Mouse (Mus musculus): ENCODE results near the gene Prmt7.
"Not testable (repeated sequence)": the region's sequence is repeated elsewhere in the genome, so short reads cannot be mapped to it uniquely, and the experiment has no call there.

Gene Prmt7

GRCm38 (mm10) chr8:106210821-106211345 is at the start of gene Prmt7, which contains the start of gene Slc7a6os:
TSS of gene Prmt7 (plus strand) at chr8:106210936.
TSS of gene Slc7a6os (minus strand) at chr8:106210935.
- no peak for DNase-seq (ENCODE audit: extremely low spot score, low read depth, low spot score)

GRCm38 (mm10) chr8:106163251-106163650 is 47.5 kb upstream of the Prmt7 start:
- DNase-seq (ENCODE audit: extremely low spot score, low read depth, low spot score), result no peak

- DNase-seq (ENCODE audit: extremely low spot score, low read depth, low spot score), result no peak
Observed at GRCm38 (mm10) chr8:106165460-106165859, 45.3 kb upstream of the Prmt7 start.

- DNase-seq (ENCODE audit: extremely low spot score, low read depth, low spot score), result no peak
Observed at GRCm38 (mm10) chr8:106168356-106169016, 42.2 kb upstream of the Prmt7 start, which contains the start of gene Slc7a6. TSS of gene Slc7a6 (plus strand) at chr8:106168857.

GRCm38 (mm10) chr8:106169017-106169933 is 41.5 kb upstream of the Prmt7 start:
- no peak for DNase-seq (ENCODE audit: extremely low spot score, low read depth, low spot score)

GRCm38 (mm10) chr8:106169934-106170480 is 40.7 kb upstream of the Prmt7 start:
- no peak for DNase-seq (ENCODE audit: extremely low spot score, low read depth, low spot score)

- DNase-seq (ENCODE audit: extremely low spot score, low read depth, low spot score), result no peak
Observed at GRCm38 (mm10) chr8:106173566-106173965, 37.2 kb upstream of the Prmt7 start.

GRCm38 (mm10) chr8:106176891-106177290 is 33.8 kb upstream of the Prmt7 start:
- no peak for DNase-seq (ENCODE audit: extremely low spot score, low read depth, low spot score)

- DNase-seq (ENCODE audit: extremely low spot score, low read depth, low spot score), result no peak
Observed at GRCm38 (mm10) chr8:106177594-106177993, 33.1 kb upstream of the Prmt7 start.

- DNase-seq (ENCODE audit: extremely low spot score, low read depth, low spot score), result no peak
Observed at GRCm38 (mm10) chr8:106178428-106178827, 32.3 kb upstream of the Prmt7 start.

- DNase-seq (ENCODE audit: extremely low spot score, low read depth, low spot score), result no peak
Observed at GRCm38 (mm10) chr8:106185628-106186270, 25.0 kb upstream of the Prmt7 start.

- DNase-seq (ENCODE audit: extremely low spot score, low read depth, low spot score), result no peak
Observed at GRCm38 (mm10) chr8:106186394-106186793, 24.3 kb upstream of the Prmt7 start.

- no peak for DNase-seq (ENCODE audit: extremely low spot score, low read depth, low spot score)
Observed at GRCm38 (mm10) chr8:106189162-106189561, 21.6 kb upstream of the Prmt7 start.

GRCm38 (mm10) chr8:106191639-106192038 is 19.1 kb upstream of the Prmt7 start:
- DNase-seq (ENCODE audit: extremely low spot score, low read depth, low spot score), result no peak

- DNase-seq (ENCODE audit: extremely low spot score, low read depth, low spot score), result no peak
Observed at GRCm38 (mm10) chr8:106193162-106193561, 17.6 kb upstream of the Prmt7 start.

GRCm38 (mm10) chr8:106194062-106194461 is 16.7 kb upstream of the Prmt7 start:
- DNase-seq (ENCODE audit: extremely low spot score, low read depth, low spot score), result no peak

- no peak for DNase-seq (ENCODE audit: extremely low spot score, low read depth, low spot score)
Observed at GRCm38 (mm10) chr8:106198741-106199140, 12.0 kb upstream of the Prmt7 start.

GRCm38 (mm10) chr8:106199596-106199995 is 11.1 kb upstream of the Prmt7 start:
- not testable (repeated sequence) for DNase-seq (ENCODE audit: extremely low spot score, low read depth, low spot score)

GRCm38 (mm10) chr8:106210035-106210731 is 553 bp upstream of the Prmt7 start:
- DNase-seq (ENCODE audit: extremely low spot score, low read depth, low spot score), result no peak

- DNase-seq (ENCODE audit: extremely low spot score, low read depth, low spot score), result no peak
Observed at GRCm38 (mm10) chr8:106211421-106211820, 685 bp downstream of the Prmt7 start.

Data from hindlimb bud, embryonic 11.5 days (tissue).